Mouse (Mus musculus): ENCODE measurements around the gene Gm20388. TPM values are rescaled to one million over a fixed set of nuclear protein-coding genes. Genes with fewer than 3 reads are reported as not detected.

Gene Gm20388
- polyA plus RNA-seq, 1 experiment from 2014 or later: not detected

- no peak overlapping the region for H3K9ac ChIP-seq (ENCODE audit: low read depth, low read length)
- H3K27me3 ChIP-seq (replicated peaks; ENCODE audit: control insufficient read depth, insufficient read depth, low read length): no peaks in the 10 kb centered on the region
- no peak overlapping the region for H3K27ac ChIP-seq (ENCODE audit: low read depth, low read length)
- TF ChIP-seq CTCF (IDR thresholded peaks at IDR 0.05; ENCODE audit: low read depth): no peak
- no peak overlapping the region for H3K4me3 ChIP-seq (ENCODE audit: low read depth, low read length)
- no peaks in the 10 kb centered on the region for H3K9me3 ChIP-seq (ENCODE audit: control insufficient read depth)
- H3K4me1 ChIP-seq (replicated peaks; ENCODE audit: control insufficient read depth, insufficient read depth, low read length): 0 out of 2 replicates have a peak, but pooled peaks cover 6% of the 10 kb centered on the region
- H3K4me2 ChIP-seq (replicated peaks; ENCODE audit: low read depth): no peak overlapping the region
- ATAC-seq: no peak
- 77% methylated on average over 6 of the region's 6 CpGs for WGBS
- peaks cover 10% of the 10 kb centered on the region; the same call in 1 of the 2 replicates for H3K36me3 ChIP-seq (ENCODE audit: control insufficient read depth, insufficient read depth)
Observed at GRCm38 (mm10) chr8:122644175-122644954, 2733.7 kb downstream of the Gm20388 start.

GRCm38 (mm10) chr8:122646337-122646736 is 2735.7 kb downstream of the Gm20388 start:
- WGBS: 92% methylated on average over 16 of the region's 16 CpGs
- H3K9ac ChIP-seq (ENCODE audit: low read depth, low read length): no peak overlapping the region
- H3K4me3 ChIP-seq (ENCODE audit: low read depth, low read length): no peak overlapping the region
- ATAC-seq: no peak
- no peaks in the 10 kb centered on the region for H3K4me1 ChIP-seq (replicated peaks; ENCODE audit: control insufficient read depth, insufficient read depth, low read length)
- no peak overlapping the region for H3K27ac ChIP-seq (ENCODE audit: low read depth, low read length)
- H3K36me3 ChIP-seq (ENCODE audit: control insufficient read depth, insufficient read depth): peaks cover 10% of the 10 kb centered on the region; the same call in 1 of the 2 replicates
- no peak overlapping the region for H3K4me2 ChIP-seq (replicated peaks; ENCODE audit: low read depth)
- TF ChIP-seq CTCF (IDR thresholded peaks at IDR 0.05; ENCODE audit: low read depth): no peak
- no peaks in the 10 kb centered on the region for H3K27me3 ChIP-seq (replicated peaks; ENCODE audit: control insufficient read depth, insufficient read depth, low read length)
- no peaks in the 10 kb centered on the region for H3K9me3 ChIP-seq (ENCODE audit: control insufficient read depth)

- no peaks in the 10 kb centered on the region for H3K9me3 ChIP-seq (ENCODE audit: control insufficient read depth)
- peaks cover 10% of the 10 kb centered on the region; the same call in 1 of the 2 replicates for H3K36me3 ChIP-seq (ENCODE audit: control insufficient read depth, insufficient read depth)
- 66% methylated on average over 15 of the region's 15 CpGs for WGBS
- no peaks in the 10 kb centered on the region for H3K27me3 ChIP-seq (replicated peaks; ENCODE audit: control insufficient read depth, insufficient read depth, low read length)
- H3K27ac ChIP-seq (ENCODE audit: low read depth, low read length): no peak overlapping the region
- H3K9ac ChIP-seq (ENCODE audit: low read depth, low read length): no peak overlapping the region
- TF ChIP-seq CTCF (IDR thresholded peaks at IDR 0.05; ENCODE audit: low read depth): no peak
- ATAC-seq: no peak
- H3K4me3 ChIP-seq (ENCODE audit: low read depth, low read length): no peak overlapping the region
- no peaks in the 10 kb centered on the region for H3K4me1 ChIP-seq (replicated peaks; ENCODE audit: control insufficient read depth, insufficient read depth, low read length)
- no peak overlapping the region for H3K4me2 ChIP-seq (replicated peaks; ENCODE audit: low read depth)
Observed at GRCm38 (mm10) chr8:122648192-122648970, 2737.7 kb downstream of the Gm20388 start.

- no peak overlapping the region for H3K4me2 ChIP-seq (replicated peaks; ENCODE audit: low read depth)
- H3K4me1 ChIP-seq (replicated peaks; ENCODE audit: control insufficient read depth, insufficient read depth, low read length): no peaks in the 10 kb centered on the region
- no peak for TF ChIP-seq CTCF (IDR thresholded peaks at IDR 0.05; ENCODE audit: low read depth)
- 0 out of 2 replicates have a peak, but pooled peaks cover 10% of the 10 kb centered on the region for H3K36me3 ChIP-seq (ENCODE audit: control insufficient read depth, insufficient read depth)
- H3K4me3 ChIP-seq (ENCODE audit: low read depth, low read length): no peak overlapping the region
- H3K9me3 ChIP-seq (ENCODE audit: control insufficient read depth): no peaks in the 10 kb centered on the region
- no peak for ATAC-seq
- no peak overlapping the region for H3K27ac ChIP-seq (ENCODE audit: low read depth, low read length)
- H3K27me3 ChIP-seq (replicated peaks; ENCODE audit: control insufficient read depth, insufficient read depth, low read length): no peaks in the 10 kb centered on the region
- 86% methylated on average over 16 of the region's 16 CpGs for WGBS
- no peak overlapping the region for H3K9ac ChIP-seq (ENCODE audit: low read depth, low read length)
Observed at GRCm38 (mm10) chr8:122651326-122651921, 2740.8 kb downstream of the Gm20388 start.

GRCm38 (mm10) chr8:122652643-122653042 is 2742.0 kb downstream of the Gm20388 start:
- Histone ChIP-seq H3K9ac (ENCODE audit: low read depth, low read length) (no peak overlapping the region), H3K4me2 (replicated peaks; ENCODE audit: low read depth) (no peak overlapping the region), H3K27me3 (replicated peaks; ENCODE audit: control insufficient read depth, insufficient read depth, low read length) (no peaks in the 10 kb centered on the region), H3K27ac (ENCODE audit: low read depth, low read length) (no peak overlapping the region), H3K4me1 (replicated peaks; ENCODE audit: control insufficient read depth, insufficient read depth, low read length) (no peaks in the 10 kb centered on the region), H3K36me3 (ENCODE audit: control insufficient read depth, insufficient read depth) (0 out of 2 replicates have a peak, but pooled peaks cover 4% of the 10 kb centered on the region), H3K9me3 (ENCODE audit: control insufficient read depth) (no peaks in the 10 kb centered on the region), H3K4me3 (ENCODE audit: low read depth, low read length) (no peak overlapping the region)
- no peak for TF ChIP-seq CTCF (IDR thresholded peaks at IDR 0.05; ENCODE audit: low read depth)
- ATAC-seq: no peak
- WGBS: 36% methylated on average over 6 of the region's 6 CpGs

- Histone ChIP-seq H3K27ac (ENCODE audit: low read depth, low read length) (no peak overlapping the region), H3K36me3 (ENCODE audit: control insufficient read depth, insufficient read depth) (no peaks in the 10 kb centered on the region; the same call in 1 of the 2 replicates), H3K9ac (ENCODE audit: low read depth, low read length) (no peak overlapping the region), H3K4me1 (replicated peaks; ENCODE audit: control insufficient read depth, insufficient read depth, low read length) (no peaks in the 10 kb centered on the region), H3K4me2 (replicated peaks; ENCODE audit: low read depth) (no peak overlapping the region), H3K9me3 (ENCODE audit: control insufficient read depth) (no peaks in the 10 kb centered on the region), H3K4me3 (ENCODE audit: low read depth, low read length) (no peak overlapping the region), H3K27me3 (replicated peaks; ENCODE audit: control insufficient read depth, insufficient read depth, low read length) (no peaks in the 10 kb centered on the region)
- WGBS: 49% methylated on average over 7 of the region's 7 CpGs
- no peak; the same call in 1 of the 2 replicates for ATAC-seq
- no peak for TF ChIP-seq CTCF (IDR thresholded peaks at IDR 0.05; ENCODE audit: low read depth)
Observed at GRCm38 (mm10) chr8:122654768-122655167, 2744.1 kb downstream of the Gm20388 start.
